Mouse (Mus musculus): ENCODE measurements at regions not wholly inside any gene's neighbourhood (a gene's known extent, or its start where the extent isn't known, plus 50 kb on each side); places are given as distances from the start of the nearest gene placed in this dataset.

GRCm38 (mm10) chr10:117477331-117478201, 97.8 kb upstream of the Cpsf6 start:
- WGBS: 89% methylated on average over 12 of the region's 12 CpGs
- TF ChIP-seq POLR2A (IDR thresholded peaks at IDR 0.05; ENCODE audit: borderline replicate concordance, control insufficient read depth, low read depth, low read length) (no peak), CTCF (IDR thresholded peaks at IDR 0.05; ENCODE audit: control insufficient read depth, insufficient read depth, low read length) (no peak)
- Histone ChIP-seq H3K27ac (ENCODE audit: control insufficient read depth, insufficient read depth, low read depth, low read length, poor library complexity) (no peak overlapping the region), H3K4me1 (ENCODE audit: control insufficient read depth, insufficient read depth, low read length) (no peaks in the 10 kb centered on the region), H3K4me3 (replicated peaks; ENCODE audit: control insufficient read depth, low read depth, low read length) (no peak overlapping the region)

- H3K27ac ChIP-seq (ENCODE audit: control insufficient read depth, insufficient read depth, low read depth, low read length, poor library complexity): no peak overlapping the region
- H3K4me1 ChIP-seq (ENCODE audit: control insufficient read depth, insufficient read depth, low read length): no peaks in the 10 kb centered on the region
- TF ChIP-seq CTCF (IDR thresholded peaks at IDR 0.05; ENCODE audit: control insufficient read depth, insufficient read depth, low read length) (no peak), POLR2A (IDR thresholded peaks at IDR 0.05; ENCODE audit: borderline replicate concordance, control insufficient read depth, low read depth, low read length) (no peak)
- H3K4me3 ChIP-seq (replicated peaks; ENCODE audit: control insufficient read depth, low read depth, low read length): no peak overlapping the region
- 88% methylated on average over 13 of the region's 13 CpGs for WGBS
Measured at GRCm38 (mm10) chr10:117475086-117475945, 95.5 kb upstream of the Cpsf6 start.

DNA sequence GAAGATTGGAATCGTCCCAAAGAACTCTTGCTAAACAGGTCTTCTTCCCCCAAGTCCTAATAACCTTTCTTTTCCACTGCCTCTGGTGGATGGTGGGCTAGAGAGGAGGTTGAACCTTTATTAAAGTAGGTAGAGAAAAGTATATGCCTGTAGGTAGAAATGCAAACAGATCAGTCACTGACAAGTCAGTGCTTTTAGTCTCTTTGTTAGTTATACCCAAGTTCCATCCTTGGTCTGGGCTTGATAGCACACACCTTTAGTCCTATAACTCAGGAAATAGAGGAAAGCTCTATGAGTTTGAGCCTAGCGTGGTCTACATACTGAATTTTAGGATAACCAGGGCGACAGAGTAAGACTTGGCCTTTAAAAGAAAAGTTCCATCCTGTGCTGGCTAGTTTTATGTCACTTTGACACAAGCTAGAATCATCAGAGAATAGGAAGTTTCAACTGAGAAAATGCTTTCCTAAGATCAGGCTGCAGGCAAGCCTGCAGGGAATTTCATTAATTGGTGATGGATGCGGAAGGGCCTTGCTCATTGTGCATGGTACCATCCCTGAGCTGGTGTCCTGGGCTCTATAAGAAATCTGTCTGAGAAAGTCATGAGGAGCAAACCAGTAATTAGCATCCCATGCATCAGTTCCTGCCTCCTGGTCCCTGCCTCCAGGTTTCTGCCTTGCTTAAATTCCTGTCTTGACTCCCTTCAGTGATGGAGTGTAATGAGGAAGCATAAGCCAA, 94.7 kb upstream of the Cpsf6 start:
- H3K27ac ChIP-seq (ENCODE audit: control insufficient read depth, insufficient read depth, low read depth, low read length, poor library complexity): no peak overlapping the region
- no peaks in the 10 kb centered on the region for H3K4me1 ChIP-seq (ENCODE audit: control insufficient read depth, insufficient read depth, low read length)
- TF ChIP-seq CTCF (IDR thresholded peaks at IDR 0.05; ENCODE audit: control insufficient read depth, insufficient read depth, low read length) (no peak), POLR2A (IDR thresholded peaks at IDR 0.05; ENCODE audit: borderline replicate concordance, control insufficient read depth, low read depth, low read length) (no peak)
- WGBS: 86% methylated on average over 4 of the region's 4 CpGs
- H3K4me3 ChIP-seq (replicated peaks; ENCODE audit: control insufficient read depth, low read depth, low read length): no peak overlapping the region

DNA sequence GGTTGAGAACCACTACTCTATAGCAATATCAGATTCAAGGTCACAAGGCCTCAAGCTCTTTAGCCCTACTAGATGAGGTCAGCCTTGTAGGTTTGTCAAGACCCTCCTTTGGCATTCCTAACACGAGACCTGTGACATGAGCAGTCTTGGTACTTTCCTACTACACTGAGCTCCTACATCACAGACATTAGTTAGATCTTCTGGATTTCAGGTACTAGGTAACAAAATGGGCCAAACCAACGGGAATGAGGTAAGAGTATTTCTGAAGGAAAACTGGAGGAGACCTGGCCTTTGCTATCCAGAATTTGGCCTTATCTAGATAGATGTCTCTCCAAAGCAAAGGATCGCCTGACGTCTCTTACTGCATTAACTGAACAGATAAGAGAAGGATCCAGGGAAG, 93.7 kb upstream of the Cpsf6 start:
- Histone ChIP-seq H3K4me1 (ENCODE audit: control insufficient read depth, insufficient read depth, low read length) (no peaks in the 10 kb centered on the region), H3K4me3 (replicated peaks; ENCODE audit: control insufficient read depth, low read depth, low read length) (no peak overlapping the region), H3K27ac (ENCODE audit: control insufficient read depth, insufficient read depth, low read depth, low read length, poor library complexity) (no peak overlapping the region)
- TF ChIP-seq CTCF (IDR thresholded peaks at IDR 0.05; ENCODE audit: control insufficient read depth, insufficient read depth, low read length) (no peak), POLR2A (IDR thresholded peaks at IDR 0.05; ENCODE audit: borderline replicate concordance, control insufficient read depth, low read depth, low read length) (no peak)
- WGBS: 87% methylated on average over 4 of the region's 4 CpGs

DNA sequence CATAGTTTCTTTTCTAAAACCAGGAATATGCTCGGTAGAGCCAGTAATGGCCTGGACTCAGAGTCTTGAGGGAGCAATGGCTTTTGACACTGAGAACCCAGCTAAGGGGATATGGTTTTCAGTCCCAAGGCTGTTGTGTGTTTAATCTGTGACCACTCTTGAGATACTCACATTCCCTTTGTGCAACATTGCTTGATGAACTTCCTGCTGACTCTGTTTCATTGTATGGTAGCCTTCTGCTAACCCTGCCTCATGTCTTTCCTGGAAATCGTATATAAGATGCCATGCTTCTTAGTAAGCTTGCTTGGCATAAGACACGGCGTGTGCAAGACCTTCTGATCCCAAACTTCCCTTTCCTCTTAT, 92.7 kb upstream of the Cpsf6 start:
- 80% methylated on average over 4 of the region's 4 CpGs for WGBS
- no peak for TF ChIP-seq POLR2A (IDR thresholded peaks at IDR 0.05; ENCODE audit: borderline replicate concordance, control insufficient read depth, low read depth, low read length)
- TF ChIP-seq CTCF (IDR thresholded peaks at IDR 0.05; ENCODE audit: control insufficient read depth, insufficient read depth, low read length): no peak
- no peak overlapping the region for H3K27ac ChIP-seq (ENCODE audit: control insufficient read depth, insufficient read depth, low read depth, low read length, poor library complexity)
- no peak overlapping the region for H3K4me3 ChIP-seq (replicated peaks; ENCODE audit: control insufficient read depth, low read depth, low read length)
- H3K4me1 ChIP-seq (ENCODE audit: control insufficient read depth, insufficient read depth, low read length): no peaks in the 10 kb centered on the region

- no peaks in the 10 kb centered on the region for H3K4me1 ChIP-seq (ENCODE audit: control insufficient read depth, insufficient read depth, low read length)
- 67% methylated on average over 11 of the region's 11 CpGs for WGBS
- TF ChIP-seq POLR2A (IDR thresholded peaks at IDR 0.05; ENCODE audit: borderline replicate concordance, control insufficient read depth, low read depth, low read length) (no peak), CTCF (IDR thresholded peaks at IDR 0.05; ENCODE audit: control insufficient read depth, insufficient read depth, low read length) (no peak)
- no peak overlapping the region for H3K27ac ChIP-seq (ENCODE audit: control insufficient read depth, insufficient read depth, low read depth, low read length, poor library complexity)
- H3K4me3 ChIP-seq (replicated peaks; ENCODE audit: control insufficient read depth, low read depth, low read length): no peak overlapping the region
Measured at GRCm38 (mm10) chr10:117471818-117472567, 92.2 kb upstream of the Cpsf6 start.

GRCm38 (mm10) chr10:117471036-117471817, 91.4 kb upstream of the Cpsf6 start:
- Histone ChIP-seq H3K27ac (ENCODE audit: control insufficient read depth, insufficient read depth, low read depth, low read length, poor library complexity) (no peak overlapping the region), H3K4me3 (replicated peaks; ENCODE audit: control insufficient read depth, low read depth, low read length) (no peak overlapping the region), H3K4me1 (ENCODE audit: control insufficient read depth, insufficient read depth, low read length) (no peaks in the 10 kb centered on the region)
- TF ChIP-seq POLR2A (IDR thresholded peaks at IDR 0.05; ENCODE audit: borderline replicate concordance, control insufficient read depth, low read depth, low read length) (no peak), CTCF (IDR thresholded peaks at IDR 0.05; ENCODE audit: control insufficient read depth, insufficient read depth, low read length) (no peak)
- WGBS: 47% methylated on average over 8 of the region's 8 CpGs

All from bone marrow, adult 2 months (tissue).